Mouse (Mus musculus) myocyte (in vitro differentiated cells): Measurements from ENCODE around the gene Micu1. TPM values are rescaled to one million over a fixed set of nuclear protein-coding genes. Genes with fewer than 3 reads are reported as not detected.

Source experiments
- H3K27me3 ChIP-seq: one replicate; pipeline ENCODE4 v1.6.1; 2011; ENCODE audit not compliant: control insufficient read depth, insufficient read depth, insufficient read length
- H3K36me3 ChIP-seq: one replicate; pipeline ENCODE4 v1.6.1; 2011; ENCODE audit not compliant: control insufficient read depth, insufficient read depth
- H3K4me2 ChIP-seq: one replicate; pipeline ENCODE4 v1.6.1; 2011; ENCODE audit warnings: low read depth, control low read depth
- H3K4me3 ChIP-seq: one replicate; pipeline ENCODE4 v1.5.1; 2011; ENCODE audit warnings: mild to moderate bottlenecking, control low read depth, moderate library complexity
- H3K79me2 ChIP-seq: one replicate; pipeline ENCODE4 v1.6.1; 2011; ENCODE audit not compliant: control insufficient read depth, insufficient read depth
- H3ac ChIP-seq: one replicate; pipeline ENCODE4 v1.6.1; 2011; ENCODE audit not compliant: control insufficient read depth, insufficient read length
- CEBPB ChIP-seq: IDR thresholded peaks from 2 replicates; pipeline ENCODE4 v1.6.1; 2011; ENCODE audit warnings: mild to moderate bottlenecking, moderate library complexity; ENCODE audit not compliant: poor library complexity, insufficient read depth, severe bottlenecking
- E2F4 ChIP-seq: IDR thresholded peaks from one replicate; pipeline ENCODE4 v1.6.1; 2011; ENCODE audit warnings: mild to moderate bottlenecking, control low read depth, moderate library complexity; ENCODE audit not compliant: insufficient read depth
- MAX ChIP-seq: IDR thresholded peaks from one replicate; pipeline ENCODE4 v1.6.1; 2011; ENCODE audit warnings: low read depth, mild to moderate bottlenecking, control low read depth
- MYOD1 ChIP-seq, 3 experiments: IDR thresholded peaks; one replicate each; pipeline ENCODE4 v1.6.1; 2011; ENCODE audit warnings: control low read depth in 2 of 3, low read depth in 2 of 3, mild to moderate bottlenecking in 2 of 3, moderate library complexity in 1 of 3; ENCODE audit not compliant: insufficient read length in 2 of 3, control insufficient read depth in 1 of 3
- MYOG ChIP-seq, 3 experiments: IDR thresholded peaks; one replicate each; pipeline ENCODE4 v1.6.1; 2011; ENCODE audit warnings: control low read depth in 2 of 3, low read depth in 2 of 3, mild to moderate bottlenecking in 2 of 3; ENCODE audit not compliant: insufficient read length in 2 of 3, control insufficient read depth in 1 of 3, insufficient read depth in 1 of 3
- POLR2A ChIP-seq: IDR thresholded peaks from one replicate; pipeline ENCODE4 v1.6.1; 2011; ENCODE audit warnings: low read depth, mild to moderate bottlenecking, control low read depth, moderate library complexity; ENCODE audit not compliant: insufficient read length
- POLR2AphosphoS2 ChIP-seq: IDR thresholded peaks from one replicate; pipeline ENCODE4 v1.6.1; 2011; ENCODE audit warnings: low read depth, control low read depth; ENCODE audit not compliant: insufficient read length
- REST ChIP-seq: IDR thresholded peaks from one replicate; pipeline ENCODE4 v1.6.1; 2011; ENCODE audit warnings: mild to moderate bottlenecking, control low read depth, moderate library complexity; ENCODE audit not compliant: insufficient read depth, insufficient read length
- SRF ChIP-seq: IDR thresholded peaks from one replicate; pipeline ENCODE4 v1.6.1; 2011; ENCODE audit warnings: low read depth; ENCODE audit not compliant: control insufficient read depth, insufficient read length
- TCF12 ChIP-seq: IDR thresholded peaks from one replicate; pipeline ENCODE4 v1.6.1; 2011; ENCODE audit warnings: mild to moderate bottlenecking, control low read depth; ENCODE audit not compliant: poor library complexity, insufficient read depth, severe bottlenecking
- TCF3 ChIP-seq: IDR thresholded peaks from one replicate; pipeline ENCODE4 v1.6.1; 2011; ENCODE audit warnings: low read depth, control low read depth; ENCODE audit not compliant: insufficient read length
- USF1 ChIP-seq: IDR thresholded peaks from one replicate; pipeline ENCODE4 v1.6.1; 2011; ENCODE audit warnings: low read depth, mild to moderate bottlenecking, control low read depth, moderate library complexity
- polyA plus RNA-seq: library from polyadenylated mRNA; unstranded; fragments of >200 nt; fragmentation: generic; extraction: Trizol; gene quantifications from one replicate; pipeline ENCODE4 v1.2.1, GENCODE M21; 2012; ENCODE audit warnings: missing spikeins

Micu1 gene
- polyA plus RNA-seq, 1 experiment = 264 TPM

DNA sequence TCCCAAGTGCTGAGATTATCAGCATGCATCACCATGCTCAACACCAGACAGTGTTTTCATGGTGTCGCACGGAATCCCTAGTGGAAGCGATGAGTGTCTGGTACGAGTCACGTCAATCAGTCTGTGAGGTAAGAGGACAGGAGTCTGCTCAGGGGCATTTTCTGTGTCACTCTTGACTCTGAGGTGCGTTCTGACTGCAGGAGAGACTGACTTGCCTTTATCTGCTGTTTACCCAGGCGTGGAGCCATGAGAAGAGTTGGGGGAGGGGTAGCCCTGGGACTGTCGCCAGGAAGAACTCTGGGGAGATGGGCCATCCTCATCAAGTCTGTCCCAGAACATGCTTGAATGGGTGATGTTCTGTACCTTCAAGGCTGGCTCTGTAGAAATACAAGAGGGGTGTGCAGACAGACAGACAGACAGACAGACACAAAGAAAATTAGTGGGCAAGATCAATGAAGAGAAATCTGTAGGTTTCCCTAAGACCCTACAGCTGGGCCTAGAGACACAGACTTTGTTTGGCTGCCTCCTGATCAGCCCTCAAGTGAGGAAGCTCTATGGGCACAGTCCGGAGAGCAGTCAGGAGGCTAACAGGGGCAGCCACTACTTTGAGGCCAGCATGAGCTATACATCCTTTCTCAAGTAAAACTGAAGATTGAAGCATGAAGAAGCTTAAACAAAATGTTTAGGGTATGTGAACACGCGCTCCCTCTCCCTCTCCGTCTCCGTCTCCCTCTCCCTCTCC is 97.2 kb downstream of the Micu1 start:
- H3K36me3 ChIP-seq = peaks cover 33% of the 10 kb centered on the region
- H3K27me3 ChIP-seq = no peaks in the 10 kb centered on the region
- H3K79me2 ChIP-seq = no peaks in the 10 kb centered on the region
- peak overlapping the region; percentile 47 for H3K4me2 ChIP-seq
- no peak for TF ChIP-seq TCF3
- TF ChIP-seq MYOG (IDR thresholded peaks at IDR 0.05; ENCODE audit: control insufficient read depth in 1 of 3, insufficient read depth in 1 of 3, insufficient read length in 2 of 3, low read depth in 2 of 3) = no peak
- no peak for TF ChIP-seq MAX
- TF ChIP-seq CEBPB = no peak
- no peak for TF ChIP-seq SRF
- no peak for TF ChIP-seq REST
- no peak for TF ChIP-seq USF1
- no peak for TF ChIP-seq POLR2AphosphoS2
- TF ChIP-seq POLR2A = no peak
- TF ChIP-seq E2F4 = no peak
- TF ChIP-seq MYOD1 (IDR thresholded peaks at IDR 0.05; ENCODE audit: control insufficient read depth in 1 of 3, insufficient read length in 2 of 3, low read depth in 2 of 3) = no peak
- TF ChIP-seq TCF12 = no peak
- no peak overlapping the region for H3K4me3 ChIP-seq
- no peak overlapping the region for H3ac ChIP-seq

GRCm38 (mm10) chr10:59800159-59800558 is 97.9 kb downstream of the Micu1 start:
- TF ChIP-seq MYOG (IDR thresholded peaks at IDR 0.05; ENCODE audit: control insufficient read depth in 1 of 3, insufficient read depth in 1 of 3, insufficient read length in 2 of 3, low read depth in 2 of 3) (peak in 1 of 3 experiments; percentile 33), MAX (no peak), MYOD1 (IDR thresholded peaks at IDR 0.05; ENCODE audit: control insufficient read depth in 1 of 3, insufficient read length in 2 of 3, low read depth in 2 of 3) (peak in 1 of 3 experiments; percentile 30), TCF3 (no peak), POLR2AphosphoS2 (no peak), TCF12 (no peak), SRF (no peak), CEBPB (no peak), REST (no peak), E2F4 (no peak), POLR2A (peak; percentile 11), USF1 (no peak)
- Histone ChIP-seq H3K79me2 (no peaks in the 10 kb centered on the region), H3K4me3 (no peak overlapping the region), H3K4me2 (peak overlapping the region; percentile 47), H3K27me3 (no peaks in the 10 kb centered on the region), H3ac (no peak overlapping the region), H3K36me3 (peaks cover 31% of the 10 kb centered on the region)

- Histone ChIP-seq H3K79me2 (no peaks in the 10 kb centered on the region), H3K4me3 (no peak overlapping the region), H3ac (no peak overlapping the region), H3K4me2 (peak overlapping the region; percentile 47), H3K27me3 (no peaks in the 10 kb centered on the region), H3K36me3 (peaks cover 28% of the 10 kb centered on the region)
- TF ChIP-seq POLR2A (no peak), TCF12 (no peak), MAX (no peak), MYOD1 (IDR thresholded peaks at IDR 0.05; ENCODE audit: control insufficient read depth in 1 of 3, insufficient read length in 2 of 3, low read depth in 2 of 3) (no peak), REST (no peak), USF1 (no peak), POLR2AphosphoS2 (no peak), MYOG (IDR thresholded peaks at IDR 0.05; ENCODE audit: control insufficient read depth in 1 of 3, insufficient read depth in 1 of 3, insufficient read length in 2 of 3, low read depth in 2 of 3) (no peak), TCF3 (no peak), E2F4 (no peak), CEBPB (no peak)
These were observed 98.7 kb downstream of the Micu1 start for GRCm38 (mm10) chr10:59800826-59801501.

DNA sequence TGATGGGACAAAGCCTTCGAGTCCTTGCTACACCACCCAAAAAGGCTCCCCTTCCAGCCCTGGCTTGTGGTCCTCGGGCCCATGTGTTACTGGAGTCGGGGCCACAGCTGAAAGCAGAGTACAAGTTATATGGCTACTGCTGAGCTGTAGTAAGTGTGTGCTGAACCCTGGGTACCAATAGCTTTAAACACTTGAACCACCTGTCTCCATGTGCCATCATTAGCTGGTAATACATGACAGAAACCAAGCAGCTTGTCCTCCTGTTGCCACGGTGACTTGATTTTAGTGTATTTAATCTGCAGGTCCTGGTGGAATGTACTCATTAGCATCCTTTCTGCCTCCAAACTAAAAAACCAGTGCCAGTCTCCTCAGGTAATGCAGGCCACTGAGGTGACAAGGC is 106.4 kb downstream of the Micu1 start:
- Histone ChIP-seq H3K79me2 (no peaks in the 10 kb centered on the region), H3K27me3 (no peaks in the 10 kb centered on the region), H3K4me3 (no peak overlapping the region), H3K4me2 (no peak overlapping the region), H3K36me3 (peaks cover 25% of the 10 kb centered on the region), H3ac (no peak overlapping the region)
- no peak for TF ChIP-seq USF1
